Mouse (Mus musculus) heart, postnatal 25 days (tissue): ENCODE results near the gene Olfr549. TPM values are rescaled to one million over a fixed set of nuclear protein-coding genes. Genes with fewer than 3 reads are reported as not detected.

ENCODE experiments used
- DNase-seq: peaks from one replicate; pipeline ENCODE4 v3.0.0; 2022; ENCODE audit warnings: low spot score
- intact Hi-C: fragments of 180-260 bp; cut with DNase I; formaldehyde crosslinking; loops from one replicate; pipeline ENCODE4 v1.15.1; 2025
- total RNA-seq, 2 experiments: library from RNA; stranded (reverse); gene quantifications; 2 replicates each; pipeline ENCODE4 v1.2.3; 2021

Olfr549 gene
- total RNA-seq, 2 experiments from 2014 or later, result not detected

DNA sequence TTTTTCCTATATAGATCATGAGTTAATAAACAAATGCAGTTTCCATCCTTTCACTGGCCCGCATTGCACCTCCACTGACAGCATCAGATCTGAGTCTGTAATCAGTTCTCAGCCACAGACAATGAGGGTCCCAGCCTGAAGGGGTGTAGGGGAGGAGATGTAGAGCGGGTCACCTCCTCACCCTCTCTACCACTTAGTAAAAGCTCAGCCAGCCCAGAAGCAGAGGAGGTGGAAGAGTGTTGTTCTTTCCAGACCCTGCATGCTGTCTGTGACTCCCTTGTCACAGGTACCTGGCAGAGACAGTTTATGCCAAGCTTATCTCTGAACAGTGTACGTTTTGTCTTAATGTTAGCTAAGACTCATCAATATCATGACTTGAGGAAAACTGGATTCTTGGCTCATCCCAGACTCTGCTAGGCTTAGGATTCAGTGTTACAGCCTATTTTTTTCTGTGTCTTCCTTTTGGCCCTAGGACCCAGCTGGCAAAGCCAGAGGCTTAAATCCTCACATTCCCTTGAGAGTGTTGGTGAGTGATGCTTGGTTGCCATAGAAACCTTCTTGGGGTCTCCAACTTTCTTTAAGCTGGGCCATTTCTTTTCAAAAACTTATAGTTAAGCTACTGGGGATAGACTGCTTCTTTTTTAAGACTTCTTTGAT, 23.6 kb downstream of the Olfr549 start:
- DNase-seq, result no peak

DNA sequence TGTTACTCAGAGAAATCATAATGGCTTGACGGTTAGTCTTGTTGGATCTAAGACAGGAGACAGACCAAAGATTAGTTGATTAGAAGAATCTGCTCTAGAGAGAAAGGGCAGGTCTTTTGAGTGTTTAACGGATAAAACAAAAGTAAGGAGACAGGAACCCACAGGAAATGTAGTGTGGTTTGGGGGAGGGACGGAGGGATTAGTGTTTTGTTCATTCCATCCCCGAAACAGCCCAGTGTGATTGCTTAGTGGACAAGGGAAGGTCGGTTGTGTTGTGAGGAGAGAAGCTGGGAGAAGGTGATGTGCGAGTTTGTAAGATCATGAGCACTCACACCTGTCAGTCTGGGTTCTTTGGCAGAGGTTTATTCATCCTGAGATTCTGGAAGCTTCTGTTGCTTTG, 26.3 kb downstream of the Olfr549 start:
- no peak for DNase-seq

More for the DNA sequence above, 23.6 kb downstream of the Olfr549 start:
- intact Hi-C loops, result no loop called here

DNA sequence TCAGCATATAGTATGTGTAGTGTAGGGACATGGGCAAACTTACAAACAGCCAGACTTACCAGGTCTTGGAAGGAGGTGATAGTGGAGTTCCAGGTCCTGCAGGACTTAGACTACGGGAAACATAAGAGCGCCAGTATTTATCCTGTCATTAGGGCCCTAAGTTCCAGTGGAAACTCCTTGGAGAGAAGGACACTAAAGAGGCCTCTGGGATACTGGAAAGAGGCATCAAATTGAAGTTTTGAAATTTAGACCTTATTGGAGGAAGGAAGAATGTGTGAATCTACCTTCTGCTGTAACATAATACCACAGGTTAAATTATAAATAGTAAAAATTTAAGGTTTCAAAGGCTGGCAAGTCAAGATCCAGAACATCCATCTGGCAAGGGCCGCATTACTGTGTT, 42.1 kb downstream of the Olfr549 start, which contains the start of gene Olfr551:
TSS of gene Olfr551 (minus strand) at position 101 of the 400 bp plus-strand sequence.
- intact Hi-C loops, result no loop called here
- DNase-seq, result no peak

More for the DNA sequence above, 26.3 kb downstream of the Olfr549 start:
- intact Hi-C loops, result no loop called here

DNA sequence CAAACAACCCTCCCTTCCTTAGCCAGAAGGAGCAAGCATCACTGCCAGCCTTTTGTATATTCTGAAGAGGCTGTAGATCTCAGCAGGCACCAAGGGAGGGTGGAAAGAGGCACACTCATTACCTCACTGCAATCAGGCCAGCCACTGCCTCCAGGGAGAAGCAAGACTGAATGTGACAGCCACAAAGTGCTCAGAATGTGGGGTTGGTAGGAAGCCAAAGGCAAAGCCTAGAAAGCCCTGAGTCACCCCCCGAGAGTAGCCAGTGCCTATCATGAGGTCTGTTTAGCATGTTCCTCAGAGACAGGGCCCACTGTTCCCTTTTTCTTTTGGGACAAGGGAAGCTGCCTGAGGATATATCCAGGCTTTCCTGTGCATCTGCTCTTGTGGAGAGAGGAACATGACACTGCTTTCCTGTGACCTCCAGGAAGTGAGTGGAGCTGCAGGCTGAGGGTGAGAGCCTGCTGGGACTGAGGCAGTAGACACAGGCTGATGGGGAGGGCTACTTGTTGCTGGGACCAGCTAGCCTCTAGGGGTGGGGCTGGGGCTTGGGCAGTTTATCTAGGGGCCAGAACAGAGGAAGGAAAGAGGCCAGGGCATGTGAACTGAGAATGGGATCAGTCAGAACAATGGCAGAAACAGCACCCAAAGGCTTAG, 47.8 kb downstream of the Olfr549 start, which contains the start of gene Olfr552:
TSS of gene Olfr552 (plus strand) at position 393 of the 654 bp plus-strand sequence.
- intact Hi-C loops, result no loop called here
- no peak for DNase-seq

Other genes starting within 250 kb of the Olfr549 start
- 10 to 100 TPM in 1 of 2 experiments, 1 to 10 TPM in 1; 8.4 to 11.5 TPM for gene Rrm1, start 108.2 kb upstream of the Olfr549 start, total RNA-seq
- not detected for gene Olfr543, start 68.2 kb upstream of the Olfr549 start, total RNA-seq
- gene Olfr544, start 61.6 kb upstream of the Olfr549 start, total RNA-seq, result not detected
- not detected for gene Olfr545, start 50.3 kb upstream of the Olfr549 start, total RNA-seq
- gene Olfr547, start 15.1 kb upstream of the Olfr549 start, total RNA-seq, result not detected
- gene Olfr548-ps1, start 9.0 kb upstream of the Olfr549 start, total RNA-seq, result not detected
- 1 to 10 TPM; 5.4 to 5.5 TPM for gene Trim21, start 15.6 kb downstream of the Olfr549 start, total RNA-seq
- under 1 TPM; 0.10 to 0.17 TPM for gene Olfr550, start 21.6 kb downstream of the Olfr549 start, total RNA-seq
- gene Olfr551, start 42.0 kb downstream of the Olfr549 start, total RNA-seq, result not detected
- gene Olfr552, start 47.9 kb downstream of the Olfr549 start, total RNA-seq, result under 1 TPM; 0.08 to 0.36 TPM
- gene Olfr553, start 68.3 kb downstream of the Olfr549 start, total RNA-seq, result not detected
- not detected for gene Olfr554, start 88.6 kb downstream of the Olfr549 start, total RNA-seq
- gene Olfr555, start 109.0 kb downstream of the Olfr549 start, total RNA-seq, result not detected
- gene Olfr556, start 115.0 kb downstream of the Olfr549 start, total RNA-seq, result not detected
- 1 to 10 TPM; 6.5 to 8.2 TPM for gene Trim68, start 137.5 kb downstream of the Olfr549 start, total RNA-seq
- gene Olfr557, start 146.0 kb downstream of the Olfr549 start, total RNA-seq, result not detected
- gene Olfr558, start 152.3 kb downstream of the Olfr549 start, total RNA-seq, result 1 to 10 TPM; 2.4 to 4.4 TPM
- gene Olfr33, start 169.2 kb downstream of the Olfr549 start, total RNA-seq, result not detected
- gene Olfr559, start 177.6 kb downstream of the Olfr549 start, total RNA-seq, result not detected
- not detected for gene Olfr560, start 209.5 kb downstream of the Olfr549 start, total RNA-seq
- gene Olfr78, start 209.6 kb downstream of the Olfr549 start, total RNA-seq, result 1 to 10 TPM in 1 of 2 experiments, under 1 TPM in 1; 0.81 to 1.2 TPM
- gene Olfr561, start 221.4 kb downstream of the Olfr549 start, total RNA-seq, result not detected